Mouse (Mus musculus): ENCODE data around the gene Olfr320.
"Not testable (repeated sequence)": the region's sequence is repeated elsewhere in the genome, so short reads cannot be mapped to it uniquely, and the experiment has no call there.

DNA sequence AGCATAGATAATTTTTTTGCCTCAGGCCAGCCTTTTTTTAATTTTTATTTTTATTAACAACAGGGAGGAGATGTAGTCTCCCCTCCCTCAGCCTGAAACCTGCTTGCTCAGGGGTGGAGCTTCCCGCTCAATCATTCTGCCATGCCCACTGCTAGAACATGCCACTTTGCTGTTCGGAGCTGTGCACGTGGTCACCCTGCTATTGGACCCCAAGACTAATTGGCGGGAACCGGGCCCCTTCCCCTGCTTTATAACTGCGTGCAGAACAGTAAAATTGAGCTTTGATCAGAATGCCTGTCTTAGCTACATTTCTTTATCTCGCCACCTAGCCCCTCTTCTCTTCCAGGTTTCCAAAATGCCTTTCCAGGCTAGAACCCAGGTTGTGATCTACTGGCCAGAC, 36.8 kb downstream of the Olfr320 start:
- not testable (repeated sequence) for TF ChIP-seq CTCF (conservative IDR thresholded peaks at IDR 0.05; ENCODE audit: insufficient read depth, insufficient read length, low read depth, low read length); POLR2A (IDR thresholded peaks at IDR 0.05; ENCODE audit: low read depth, low read length)
